ENCODE assay signal across 8 mouse cellular contexts in the genomic region with DNA sequence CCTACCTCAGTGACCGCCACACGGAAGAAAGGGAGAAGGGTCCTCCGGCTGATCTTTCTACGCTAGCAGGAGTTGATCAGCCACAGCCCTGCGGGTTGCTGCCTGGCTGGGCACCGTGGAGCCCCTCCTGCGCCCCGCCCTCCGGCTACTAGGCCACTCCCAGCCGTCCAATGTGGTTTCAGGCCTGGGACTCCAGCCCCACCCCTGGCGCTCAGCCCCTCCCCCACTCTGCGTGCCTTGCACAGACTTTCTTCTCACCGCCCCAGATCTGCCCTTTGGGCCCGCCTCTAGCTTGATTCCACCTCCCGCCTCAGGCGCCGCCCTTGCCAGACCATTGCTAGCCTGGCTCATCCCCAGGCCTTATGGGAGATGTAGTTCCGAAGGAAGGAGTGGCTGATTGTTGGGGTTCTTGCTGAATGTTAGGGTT. TPM values are rescaled to one million over a fixed set of nuclear protein-coding genes. Genes with fewer than 3 reads are reported as not detected.
DNase-seq lines count a peak whose midpoint lies in the region; ATAC-seq and TF ChIP-seq lines count a peak whose summit lies in the region.

TSS of gene AI464131 (minus strand) at position 91 of the 427 bp plus-strand sequence.

- TF ChIP-seq CTCF in cortical plate, adult 2 months (IDR thresholded peaks at IDR 0.05; ENCODE audit: extremely low read depth, insufficient read depth, low read length), result no peak
- TF ChIP-seq CTCF in hindbrain, postnatal 0 days (IDR thresholded peaks at IDR 0.05; ENCODE audit: low read depth), result peak; percentile 36; the same call in 1 of the 2 replicates
- TF ChIP-seq CTCF in left cerebral cortex, adult 2 months (IDR thresholded peaks at IDR 0.05), result no peak; the same call in 1 of the 2 replicates

- 1% methylated on average over 18 of the region's 18 CpGs for WGBS in hindbrain, postnatal 0 days

- peak; percentile 53 for ATAC-seq in activated CD4-positive, CD25-positive, alpha-beta regulatory T cell, adult 4 months
- ATAC-seq in hindbrain, postnatal 0 days, result peak; percentile 92
- peak; percentile 88 for ATAC-seq in megakaryocyte, adult 5-6 weeks (ENCODE audit: poor library complexity, severe bottlenecking)

- peaks cover 3% of the 10 kb centered on the region; the same call in 1 of the 2 replicates for H3K27me3 ChIP-seq in hindbrain, postnatal 0 days (ENCODE audit: insufficient read depth, low read length)

- peak; percentile 63 for TF ChIP-seq POLR2A in cortical plate, adult 2 months (IDR thresholded peaks at IDR 0.05; ENCODE audit: extremely low read depth, insufficient read depth, low read length)

- peak within 1 kb of the TSS; percentile 45 for H3K4me3 ChIP-seq in cortical plate, adult 2 months (ENCODE audit: insufficient read depth, low read length)
- H3K4me3 ChIP-seq in hindbrain, postnatal 0 days (ENCODE audit: low read length), result peak within 1 kb of the TSS; percentile 40
- H3K4me3 ChIP-seq in left cerebral cortex, adult 2 months, result peak within 1 kb of the TSS; percentile 52

- H3K9me3 ChIP-seq in hindbrain, postnatal 0 days (ENCODE audit: low read length), result no peaks in the 10 kb centered on the region

- H3K4me1 ChIP-seq in cortical plate, adult 2 months (ENCODE audit: control insufficient read depth, insufficient read depth, low read length), result peaks cover 3% of the 10 kb centered on the region; the same call in 1 of the 2 replicates
- H3K4me1 ChIP-seq in hindbrain, postnatal 0 days (ENCODE audit: insufficient read depth, low read length), result peaks cover 26% of the 10 kb centered on the region

- intact Hi-C loops in left cerebral cortex, adult 2 months (cut with DNase I), result no loop called here

- peak within 1 kb of the TSS; percentile 55 for H3K4me2 ChIP-seq in hindbrain, postnatal 0 days (ENCODE audit: low read depth, low read length)

- H3K36me3 ChIP-seq in hindbrain, postnatal 0 days (ENCODE audit: insufficient read depth, low read length), result no peaks in the 10 kb centered on the region

- no peak within 1 kb of the TSS for H3K27ac ChIP-seq in cortical plate, adult 2 months (ENCODE audit: insufficient read depth, low read length)
- peak within 1 kb of the TSS; percentile 59 for H3K27ac ChIP-seq in hindbrain, postnatal 0 days
- H3K27ac ChIP-seq in left cerebral cortex, adult 2 months, result peak within 1 kb of the TSS; percentile 33; the same call in 1 of the 2 replicates

- peak within 1 kb of the TSS; percentile 50 for H3K9ac ChIP-seq in hindbrain, postnatal 0 days (replicated peaks; ENCODE audit: low read length)

- peak; percentile 99 for DNase-seq in gastrocnemius, adult 8-10 months (ENCODE audit: low spot score in 2 of 2)
- DNase-seq in hindbrain, postnatal 0 days (ENCODE audit: low spot score), result peak; percentile 97
- DNase-seq in left cerebral cortex, adult 2 months (ENCODE audit: extremely low spot score in 1 of 2, low spot score in 2 of 2), result peak; percentile 90 to 93
- DNase-seq in right cerebral cortex, adult 2 months (ENCODE audit: low spot score in 2 of 2), result peak; percentile 91 to 92
- peak; percentile 95 for DNase-seq in urinary bladder, postnatal 10 days (ENCODE audit: low spot score)

RNA-seq across cellular contexts. Expression of gene AI464131, which starts in this region (rescaled TPM):
- not detected for polyA plus RNA-seq in activated CD4-positive, CD25-positive, alpha-beta regulatory T cell, adult 4 months (2017; shearing (Covaris generic))
- 24.2 and 24.8 TPM in 2 replicates for polyA plus RNA-seq in cortical plate, adult 2 months (2012; rRNA removed)
- total RNA-seq in gastrocnemius, adult 8-10 months (2022), result 100 to 1,000 TPM in 1 of 4 experiments, 10 to 100 TPM in 3; 65.9 to 101 (median 86.2) TPM
- total RNA-seq in hindbrain, postnatal 0 days (2014; rRNA removed), result 62.4 and 69.9 TPM in 2 replicates
- polyA plus RNA-seq in hindbrain, postnatal 0 days (2015; fragmentation: Nextera tagmentation; extraction: Ambion mirVana), result 22.0 and 22.9 TPM in 2 replicates
- 10 to 100 TPM; 27.1 to 28.1 TPM for total RNA-seq in left cerebral cortex, adult 2 months (2021)
- 0.04 TPM in 1 of 2 replicates, not detected in the other for total RNA-seq in megakaryocyte, adult 5-6 weeks (2015)
- total RNA-seq in megakaryocyte, adult 5-6 weeks (2017), result 0.07 TPM in 1 of 2 replicates, not detected in the other

Comparison
In these comparisons a context has a peak if more than half of its experiments do, and no peak if none do; other contexts are left out.
1. RNA of gene AI464131 (total RNA-seq): 65.9 to 101 TPM in gastrocnemius, adult 8-10 months, 62.4 to 69.9 TPM in hindbrain, postnatal 0 days and 27.1 to 28.1 TPM in left cerebral cortex, adult 2 months; 0.04 to 0.07 TPM in megakaryocyte, adult 5-6 weeks; every median in the first group is over 10 times any median in the second.
2. RNA of gene AI464131 (polyA plus RNA-seq): 24.2 to 24.8 TPM in cortical plate, adult 2 months and 22.0 to 22.9 TPM in hindbrain, postnatal 0 days; not detected in activated CD4-positive, CD25-positive, alpha-beta regulatory T cell, adult 4 months; every median in the first group is over 10 times any median in the second.
3. Peak in ATAC-seq in activated CD4-positive, CD25-positive, alpha-beta regulatory T cell, adult 4 months; RNA of the gene not detected or under 1 TPM.
4. Peak in ATAC-seq in megakaryocyte, adult 5-6 weeks; RNA of the gene not detected or under 1 TPM.
5. Peak in every context shown above with its lines, with median percentiles within 50 percentile points of each other: ATAC-seq, H3K4me3 ChIP-seq and DNase-seq.